Mouse (Mus musculus) lung, postnatal 0 days (tissue): ENCODE measurements at regions not wholly inside any gene's neighbourhood (a gene's known extent, or its start where the extent isn't known, plus 50 kb on each side); places are given as distances from the start of the nearest gene placed in this dataset.

Source experiments
- CTCF ChIP-seq: IDR thresholded peaks from 2 replicates; pipeline ENCODE4 v1.5.1; 2016; ENCODE audit warnings: antibody characterized with exemption, mild to moderate bottlenecking
- EP300 ChIP-seq: IDR thresholded peaks from 2 replicates; pipeline ENCODE4 v1.6.1; 2016; ENCODE audit warnings: antibody characterized with exemption, mild to moderate bottlenecking, control low read depth

- TF ChIP-seq CTCF, result no peak
- peak; percentile 94 for TF ChIP-seq EP300
Observed at GRCm38 (mm10) chr13:110537960-110538463, 143.2 kb downstream of the Plk2 start.
